Mouse (Mus musculus): ENCODE results near the gene Itpr1.

The Itpr1 gene

DNA sequence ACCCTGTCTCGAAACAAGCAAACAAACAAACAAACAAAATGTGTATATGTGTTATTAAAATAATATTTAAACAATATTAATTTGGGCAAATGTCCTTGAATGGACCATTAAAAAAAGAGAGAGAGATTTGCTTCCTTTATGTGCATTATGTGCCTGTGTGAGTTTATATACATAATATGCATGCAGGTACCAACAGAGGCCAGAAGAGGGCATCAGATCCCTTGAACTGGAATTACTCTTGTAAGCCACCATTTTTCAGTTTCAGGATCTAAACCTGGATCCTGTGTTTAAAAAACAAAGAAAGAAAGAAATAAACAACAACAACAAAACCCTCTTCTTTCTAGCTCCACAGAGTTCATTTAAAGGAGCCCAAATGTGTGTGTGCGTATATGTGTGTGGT is 228.4 kb downstream of the Itpr1 start:
- no peak for DNase-seq (ENCODE audit: low spot score in 2 of 2)

DNA sequence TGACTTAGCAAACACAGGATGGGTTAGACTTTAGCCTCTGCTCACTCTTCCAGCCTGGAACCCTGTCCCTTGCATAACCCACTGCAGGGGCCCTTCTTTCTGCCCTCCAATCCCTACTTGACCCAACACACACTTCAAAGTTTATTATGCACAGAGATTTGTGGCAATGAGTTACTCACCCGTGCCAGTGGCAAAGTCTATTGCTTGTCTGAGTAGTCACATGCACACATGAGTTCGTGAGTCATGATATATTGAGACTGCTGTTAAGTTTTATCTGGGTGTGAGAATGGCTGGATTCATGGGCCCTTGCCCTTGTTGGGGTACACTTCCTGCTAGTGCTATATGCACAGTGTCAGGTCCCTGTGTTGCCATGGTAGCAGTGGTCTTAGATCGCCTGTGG is 229.4 kb downstream of the Itpr1 start:
- no peak for DNase-seq (ENCODE audit: low spot score in 2 of 2)

DNA sequence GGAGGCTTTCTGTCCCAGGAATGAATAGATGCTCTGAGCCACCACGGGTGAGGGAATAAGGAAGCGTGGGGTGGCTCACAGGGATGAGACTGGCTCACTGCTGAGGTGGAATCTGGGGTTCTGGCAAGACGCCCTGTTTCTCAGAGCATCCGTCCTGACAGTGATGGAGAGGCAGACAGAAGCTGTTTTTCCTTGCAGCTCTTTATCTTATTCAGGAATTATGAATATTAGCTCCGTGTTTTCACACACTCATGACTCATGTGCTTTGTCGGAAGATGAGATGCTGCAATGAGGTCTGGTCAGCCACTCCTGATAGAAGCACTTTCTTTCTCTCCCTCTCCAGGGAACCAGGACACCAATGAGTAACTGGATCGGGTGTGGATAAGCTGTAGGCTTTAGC is 231.5 kb downstream of the Itpr1 start:
- no peak for DNase-seq (ENCODE audit: low spot score in 2 of 2)

DNA sequence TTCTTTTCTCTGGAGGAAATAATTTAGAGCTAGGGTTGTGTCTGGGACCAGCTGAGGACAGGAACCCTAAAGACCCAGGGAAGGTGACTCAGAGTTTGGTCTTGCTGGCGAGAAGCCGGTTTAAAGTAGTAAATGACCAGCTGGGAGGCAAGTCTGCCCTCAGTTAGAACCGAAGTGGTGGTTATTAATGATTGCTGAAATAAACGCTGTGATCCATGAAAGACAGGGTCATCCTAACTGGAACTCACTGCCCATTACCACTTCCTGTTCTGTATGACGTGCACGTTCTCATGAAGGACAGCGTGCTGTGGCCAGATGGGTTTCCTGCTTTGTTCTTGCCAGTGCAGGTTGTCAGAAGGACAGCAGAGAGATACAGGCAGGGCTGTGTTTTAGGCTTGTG is 232.1 kb downstream of the Itpr1 start:
- no peak for DNase-seq (ENCODE audit: low spot score in 2 of 2)

- DNase-seq (ENCODE audit: low spot score in 2 of 2): no peak
Measured at GRCm38 (mm10) chr6:108446766-108447165, 233.9 kb downstream of the Itpr1 start.

DNA sequence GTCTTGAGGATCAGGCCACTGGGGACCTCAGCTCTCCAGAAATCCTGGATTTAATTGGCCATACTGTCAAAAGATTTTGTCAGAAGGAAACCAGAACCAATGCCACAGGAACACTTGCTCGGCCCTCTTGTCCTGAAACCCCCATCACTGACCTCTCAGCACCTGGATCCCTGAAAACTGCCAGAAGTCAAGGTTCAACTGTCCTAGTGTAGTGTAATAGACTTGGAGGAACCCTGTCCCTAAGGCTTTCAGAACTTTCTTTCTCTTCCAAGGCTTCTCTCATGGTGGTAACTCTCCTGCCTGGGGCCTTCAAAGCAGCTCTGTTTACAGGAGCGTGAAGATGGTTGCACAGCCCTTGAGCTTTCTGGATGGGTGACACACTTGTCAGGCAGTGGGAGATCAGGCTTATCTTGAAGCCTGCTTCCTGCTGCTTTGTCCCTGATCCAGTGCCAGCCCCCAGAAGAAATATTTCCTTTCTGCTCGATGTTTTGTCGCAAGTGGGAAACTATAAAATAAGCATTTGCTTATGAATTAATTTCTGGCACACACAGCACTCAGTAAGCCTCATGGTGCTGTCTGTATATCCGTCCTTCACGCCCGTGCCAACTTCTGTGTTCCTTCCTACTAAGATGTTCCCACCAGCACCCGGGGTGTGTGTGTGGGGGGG is 234.4 kb downstream of the Itpr1 start:
- no peak for DNase-seq (ENCODE audit: low spot score in 2 of 2)

DNA sequence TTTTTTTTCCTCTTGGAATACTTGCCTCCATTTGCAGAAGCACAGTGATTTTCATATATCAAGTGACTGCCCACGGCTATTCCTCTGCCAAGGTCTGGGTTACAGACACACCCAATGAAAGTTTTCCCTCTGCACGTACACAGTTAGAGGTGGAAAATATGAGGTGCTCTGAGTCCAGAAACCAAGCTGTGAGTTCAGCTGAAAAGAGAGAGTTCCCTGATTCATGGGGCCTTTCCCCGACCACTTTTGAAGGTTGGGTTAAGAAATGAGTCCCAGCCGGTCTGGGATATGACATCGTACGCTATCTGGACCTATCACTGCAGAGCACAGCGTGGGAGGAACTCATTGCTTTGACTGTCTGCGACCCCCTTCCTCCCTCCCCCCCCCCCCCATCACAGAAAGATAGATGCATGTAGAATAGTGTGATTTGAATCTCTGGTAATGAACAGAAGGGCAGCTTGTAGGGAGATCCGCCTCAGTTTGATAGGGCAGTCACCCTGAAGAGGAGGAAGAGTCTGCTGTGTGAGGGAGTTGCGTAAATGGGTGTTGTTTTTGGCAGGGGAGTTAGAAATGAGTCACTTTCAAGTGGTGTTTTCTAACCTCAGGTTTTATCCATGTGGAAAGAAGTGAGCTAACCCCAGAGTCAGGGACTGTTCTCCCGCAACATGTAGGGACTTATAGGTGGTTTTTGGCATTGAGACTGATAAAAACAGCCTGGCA is 235.3 kb downstream of the Itpr1 start:
- no peak for DNase-seq (ENCODE audit: low spot score in 2 of 2)

- no peak for DNase-seq (ENCODE audit: low spot score in 2 of 2)
Measured at GRCm38 (mm10) chr6:108448864-108449263, 236.0 kb downstream of the Itpr1 start.

DNA sequence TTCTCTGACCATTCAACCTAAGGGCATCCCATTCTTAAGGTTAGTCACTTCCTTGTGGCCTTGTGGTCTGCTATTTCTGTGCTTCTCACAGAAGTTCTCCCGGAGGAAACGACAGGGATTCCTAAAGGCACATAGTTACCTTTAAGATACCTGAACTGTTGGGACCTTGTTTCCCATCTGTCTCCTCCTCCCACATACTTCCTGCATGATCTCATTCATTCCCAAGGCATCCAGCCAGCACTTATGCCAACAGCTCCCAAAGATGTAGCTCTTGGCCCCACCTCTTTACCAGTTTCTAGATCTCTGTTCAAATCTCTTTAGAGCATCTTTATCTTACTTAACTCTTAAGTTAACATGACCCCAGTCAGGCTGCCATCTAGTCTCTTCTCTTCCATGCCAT is 238.6 kb downstream of the Itpr1 start:
- no peak for DNase-seq (ENCODE audit: low spot score in 2 of 2)

- no peak for DNase-seq (ENCODE audit: low spot score in 2 of 2)
Measured at GRCm38 (mm10) chr6:108453618-108454017, 240.7 kb downstream of the Itpr1 start.

DNA sequence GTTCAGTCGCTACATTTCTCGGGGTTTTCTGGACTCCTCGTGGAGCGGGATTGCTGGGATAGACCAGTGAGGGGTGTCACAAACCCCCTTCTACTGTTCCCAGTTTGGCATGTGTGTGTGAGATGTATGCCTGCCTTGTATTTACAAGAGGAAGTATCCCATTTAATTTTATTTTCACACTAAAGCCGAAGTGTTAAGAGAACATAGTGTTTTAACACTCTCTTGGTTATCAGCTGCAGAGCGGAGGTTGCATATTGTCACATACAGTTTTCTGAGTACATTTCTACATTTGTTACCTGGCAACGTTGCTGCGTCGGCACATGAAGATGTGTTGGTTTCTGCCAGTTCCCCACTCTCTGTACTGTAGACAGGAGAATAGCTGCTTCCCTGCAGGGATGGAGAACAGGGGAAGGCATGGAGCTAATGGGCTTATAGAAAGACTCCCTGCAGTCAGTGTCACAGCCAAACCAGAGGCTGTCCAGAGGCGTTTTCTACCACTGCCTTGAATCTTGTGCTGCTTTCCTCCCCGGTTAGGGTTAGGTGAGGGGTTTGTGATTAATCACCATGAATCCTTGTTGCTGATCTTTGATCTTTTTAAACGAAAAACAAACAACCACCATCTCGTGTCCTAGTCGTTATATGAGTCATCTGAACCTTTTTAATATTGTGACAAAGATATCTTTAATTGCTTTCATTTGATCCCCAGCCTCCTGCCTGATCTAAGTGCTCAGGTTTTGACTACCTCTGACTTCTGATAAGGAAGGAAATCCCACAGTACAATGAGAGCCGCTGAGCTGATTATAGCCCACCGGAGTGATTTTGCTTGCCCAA is 241.4 kb downstream of the Itpr1 start:
- DNase-seq (ENCODE audit: low spot score in 2 of 2): peak; percentile 40 to 62

DNA sequence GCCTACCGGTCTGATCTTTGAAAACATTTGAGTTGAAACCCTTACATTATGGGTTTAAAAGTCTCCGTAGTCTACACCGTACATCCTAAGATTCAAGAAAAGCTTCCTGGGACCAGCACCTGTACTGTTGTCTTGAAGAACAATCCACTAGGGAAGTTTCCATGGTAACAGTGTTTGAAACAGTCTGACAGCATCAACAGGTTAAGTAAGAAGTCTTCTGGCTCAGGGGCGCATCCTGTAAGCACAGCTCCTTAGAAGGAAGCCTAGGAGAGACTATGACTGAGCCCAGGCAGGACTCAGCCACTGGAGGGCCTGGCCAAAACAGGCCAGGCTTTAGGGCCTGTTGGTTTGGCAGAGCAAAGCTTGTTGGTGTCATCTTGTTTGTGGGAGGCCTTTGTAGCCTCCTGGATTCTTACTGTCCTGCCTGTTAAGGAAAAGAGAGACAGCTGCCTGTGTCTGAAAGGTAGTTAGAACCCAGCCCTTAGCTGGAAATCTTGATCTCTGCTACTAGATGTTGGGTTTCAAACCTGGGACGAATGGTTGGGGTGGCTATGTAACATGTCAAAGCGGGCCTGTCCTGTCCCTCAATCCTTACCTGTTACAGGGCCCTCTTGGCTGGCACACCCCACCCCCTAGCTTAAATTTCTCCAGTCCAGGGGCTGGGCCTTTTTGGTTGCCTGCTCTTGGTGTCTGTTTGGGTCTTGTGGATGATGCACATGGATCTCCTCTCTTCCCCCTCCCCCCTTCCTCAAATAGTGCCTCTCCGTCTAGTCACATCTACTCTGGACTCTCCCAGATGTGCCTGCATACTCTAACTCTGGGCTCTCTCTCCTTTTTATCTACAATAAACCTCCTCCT is 242.3 kb downstream of the Itpr1 start:
- no peak for DNase-seq (ENCODE audit: low spot score in 2 of 2)

DNA sequence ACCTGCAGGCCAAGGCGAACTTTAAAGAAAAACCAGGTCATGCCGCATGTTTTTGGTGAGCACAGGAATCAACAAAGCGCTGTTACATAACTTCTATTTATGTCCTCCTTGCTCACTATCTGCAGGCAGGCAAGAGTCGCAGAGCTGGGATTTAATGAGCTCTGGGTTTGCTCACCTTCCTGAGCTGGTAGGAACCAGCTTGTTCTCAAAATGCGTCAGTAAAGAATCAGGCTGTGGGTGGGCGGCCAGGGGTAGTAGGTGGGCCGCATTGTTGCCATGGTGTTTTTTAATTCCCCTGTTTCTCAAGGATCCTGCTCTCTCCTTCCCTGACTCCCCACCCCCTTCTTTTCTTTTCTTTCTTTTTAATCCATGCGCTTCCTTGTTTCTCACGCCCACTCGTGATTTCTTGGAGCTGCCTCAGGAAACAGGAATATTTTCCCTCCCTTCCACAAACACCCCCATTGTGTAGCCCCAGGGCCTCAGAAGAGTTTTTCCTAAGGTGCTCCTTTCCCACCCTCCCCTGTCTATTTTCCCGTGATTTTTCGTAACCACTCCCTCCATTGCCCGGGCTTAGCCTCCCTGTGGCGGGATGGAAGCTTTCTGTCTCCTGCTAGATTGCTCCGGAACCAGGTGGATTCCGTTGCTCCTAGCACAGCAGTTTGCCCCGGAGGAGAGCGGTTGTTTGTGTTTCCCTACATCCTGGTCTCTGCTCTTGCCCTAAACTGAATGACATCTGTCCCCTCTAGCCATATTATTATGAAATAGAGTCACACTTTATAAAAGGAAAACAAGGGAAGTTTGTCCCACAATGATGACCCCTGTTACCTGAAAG is 243.6 kb downstream of the Itpr1 start:
- peak; percentile 37 to 80 for DNase-seq (ENCODE audit: low spot score in 2 of 2)

DNA sequence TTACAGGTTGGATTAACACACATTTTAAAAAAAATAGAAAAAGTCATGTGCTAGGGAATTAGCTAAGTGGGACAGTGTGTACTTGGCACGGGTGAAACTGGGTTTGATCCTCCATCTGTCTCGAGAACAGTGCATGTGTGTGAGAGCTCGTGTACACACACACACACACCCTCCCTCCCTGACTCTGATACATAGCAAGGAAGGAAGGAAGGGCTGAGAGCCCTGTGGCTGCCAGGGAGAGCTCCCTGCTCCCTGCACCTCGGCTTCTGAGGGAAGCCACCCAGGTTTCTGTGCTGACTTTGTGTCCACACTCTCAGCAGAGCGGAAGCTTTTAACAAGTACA is 244.1 kb downstream of the Itpr1 start:
- DNase-seq (ENCODE audit: low spot score in 2 of 2): no peak

- no peak for DNase-seq (ENCODE audit: low spot score in 2 of 2)
Measured at GRCm38 (mm10) chr6:108457516-108458181, 244.8 kb downstream of the Itpr1 start.

- DNase-seq (ENCODE audit: low spot score in 2 of 2): no peak
Measured at GRCm38 (mm10) chr6:108458182-108458571, 245.3 kb downstream of the Itpr1 start.

- DNase-seq (ENCODE audit: low spot score in 2 of 2): no peak
Measured at GRCm38 (mm10) chr6:108458826-108459225, 245.9 kb downstream of the Itpr1 start.

- no peak for DNase-seq (ENCODE audit: low spot score in 2 of 2)
Measured at GRCm38 (mm10) chr6:108464308-108464979, 251.5 kb downstream of the Itpr1 start.

DNA sequence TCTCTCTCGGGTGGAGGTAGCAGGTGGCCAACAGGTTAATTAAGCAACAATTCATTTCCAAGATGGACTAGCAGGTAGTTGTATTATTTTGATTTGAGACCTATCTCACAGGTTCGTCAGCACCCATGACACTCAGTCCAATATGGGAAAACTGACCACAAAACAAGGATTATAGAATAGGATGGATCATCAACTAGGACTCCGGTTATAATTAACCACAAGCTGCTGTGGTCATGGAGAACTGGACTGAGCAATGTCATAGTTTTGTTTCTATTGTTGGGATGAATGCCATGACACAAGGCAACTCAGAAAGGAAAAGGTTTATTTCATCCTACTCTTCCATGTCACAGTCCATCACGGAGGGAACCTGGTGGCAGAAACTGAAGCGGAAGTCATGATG is 252.3 kb downstream of the Itpr1 start:
- no peak for DNase-seq (ENCODE audit: low spot score in 2 of 2)

DNA sequence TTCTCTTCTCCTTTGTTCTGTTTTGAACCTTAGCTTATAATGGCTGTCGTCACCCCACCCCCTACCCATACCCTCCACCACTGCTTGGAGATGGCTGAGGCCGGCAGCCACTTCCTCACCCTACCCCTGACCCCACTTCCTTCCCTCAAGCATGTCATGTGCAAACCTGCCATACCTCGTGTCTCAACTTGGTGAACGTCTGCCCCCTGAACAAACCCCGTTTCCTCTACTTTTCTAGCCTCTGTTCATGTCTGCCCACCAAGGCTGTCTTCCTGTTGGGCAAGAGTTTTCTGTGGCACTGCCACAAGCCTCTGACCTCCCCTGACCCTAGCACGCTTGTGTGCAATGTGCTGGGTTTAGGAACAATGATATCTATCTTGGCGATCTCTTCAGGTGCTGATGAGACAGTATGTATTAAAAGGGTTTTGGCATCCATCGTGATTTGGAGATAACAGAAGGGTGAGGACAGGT is 253.2 kb downstream of the Itpr1 start:
- DNase-seq (ENCODE audit: low spot score in 2 of 2): no peak
